Mouse (Mus musculus): ENCODE measurements around the gene Nav1. TPM values are rescaled to one million over a fixed set of nuclear protein-coding genes. Genes with fewer than 3 reads are reported as not detected.
"Not testable (repeated sequence)": the region's sequence is repeated elsewhere in the genome, so short reads cannot be mapped to it uniquely, and the experiment has no call there.

Gene Nav1
- total RNA-seq, 2 experiments from 2014 or later, result 0.47 to 0.79 TPM

- ATAC-seq (replicated peaks; ENCODE audit: low FRiP score, low TSS enrichment, poor library complexity, severe bottlenecking), result no peak
These were observed 103.7 kb downstream of the Nav1 start for GRCm38 (mm10) chr1:135503436-135503835.

GRCm38 (mm10) chr1:135502750-135503149 is 104.3 kb downstream of the Nav1 start:
- no peak for ATAC-seq (replicated peaks; ENCODE audit: low FRiP score, low TSS enrichment, poor library complexity, severe bottlenecking)

GRCm38 (mm10) chr1:135502135-135502534 is 105.0 kb downstream of the Nav1 start:
- no peak for ATAC-seq (replicated peaks; ENCODE audit: low FRiP score, low TSS enrichment, poor library complexity, severe bottlenecking)

GRCm38 (mm10) chr1:135498455-135499358 is 108.4 kb downstream of the Nav1 start:
- ATAC-seq (replicated peaks; ENCODE audit: low FRiP score, low TSS enrichment, poor library complexity, severe bottlenecking), result no peak

- no peak for ATAC-seq (replicated peaks; ENCODE audit: low FRiP score, low TSS enrichment, poor library complexity, severe bottlenecking)
These were observed 112.0 kb downstream of the Nav1 start for GRCm38 (mm10) chr1:135495048-135495447.

GRCm38 (mm10) chr1:135493862-135494261 is 113.2 kb downstream of the Nav1 start:
- no peak for ATAC-seq (replicated peaks; ENCODE audit: low FRiP score, low TSS enrichment, poor library complexity, severe bottlenecking)

- ATAC-seq (replicated peaks; ENCODE audit: low FRiP score, low TSS enrichment, poor library complexity, severe bottlenecking), result no peak
These were observed 114.7 kb downstream of the Nav1 start for GRCm38 (mm10) chr1:135492406-135492805.

GRCm38 (mm10) chr1:135490931-135491666 is 116.0 kb downstream of the Nav1 start:
- ATAC-seq (replicated peaks; ENCODE audit: low FRiP score, low TSS enrichment, poor library complexity, severe bottlenecking), result no peak

- no peak for ATAC-seq (replicated peaks; ENCODE audit: low FRiP score, low TSS enrichment, poor library complexity, severe bottlenecking)
These were observed 118.2 kb downstream of the Nav1 start for GRCm38 (mm10) chr1:135488879-135489278.

GRCm38 (mm10) chr1:135485179-135485578 is 121.9 kb downstream of the Nav1 start:
- ATAC-seq (replicated peaks; ENCODE audit: low FRiP score, low TSS enrichment, poor library complexity, severe bottlenecking), result no peak

- ATAC-seq (replicated peaks; ENCODE audit: low FRiP score, low TSS enrichment, poor library complexity, severe bottlenecking), result not testable (repeated sequence)
These were observed 122.5 kb downstream of the Nav1 start for GRCm38 (mm10) chr1:135484503-135485051.

- no peak for ATAC-seq (replicated peaks; ENCODE audit: low FRiP score, low TSS enrichment, poor library complexity, severe bottlenecking)
These were observed 123.1 kb downstream of the Nav1 start for GRCm38 (mm10) chr1:135483971-135484370.

GRCm38 (mm10) chr1:135482666-135483065 is 124.4 kb downstream of the Nav1 start:
- no peak for ATAC-seq (replicated peaks; ENCODE audit: low FRiP score, low TSS enrichment, poor library complexity, severe bottlenecking)

GRCm38 (mm10) chr1:135481656-135482055 is 125.4 kb downstream of the Nav1 start:
- no peak for ATAC-seq (replicated peaks; ENCODE audit: low FRiP score, low TSS enrichment, poor library complexity, severe bottlenecking)

GRCm38 (mm10) chr1:135480815-135481214 is 126.3 kb downstream of the Nav1 start:
- ATAC-seq (replicated peaks; ENCODE audit: low FRiP score, low TSS enrichment, poor library complexity, severe bottlenecking), result no peak

GRCm38 (mm10) chr1:135475571-135475895 is 131.6 kb downstream of the Nav1 start:
- no peak for ATAC-seq (replicated peaks; ENCODE audit: low FRiP score, low TSS enrichment, poor library complexity, severe bottlenecking)

GRCm38 (mm10) chr1:135474861-135475570 is 132.1 kb downstream of the Nav1 start:
- ATAC-seq (replicated peaks; ENCODE audit: low FRiP score, low TSS enrichment, poor library complexity, severe bottlenecking), result no peak

GRCm38 (mm10) chr1:135472536-135472935 is 134.6 kb downstream of the Nav1 start:
- no peak for ATAC-seq (replicated peaks; ENCODE audit: low FRiP score, low TSS enrichment, poor library complexity, severe bottlenecking)

- no peak for ATAC-seq (replicated peaks; ENCODE audit: low FRiP score, low TSS enrichment, poor library complexity, severe bottlenecking)
These were observed 135.4 kb downstream of the Nav1 start for GRCm38 (mm10) chr1:135471742-135472141.

- no peak for ATAC-seq (replicated peaks; ENCODE audit: low FRiP score, low TSS enrichment, poor library complexity, severe bottlenecking)
These were observed 136.5 kb downstream of the Nav1 start for GRCm38 (mm10) chr1:135470546-135470945.

Data from megakaryocyte-erythroid progenitor cell, adult 5-6 weeks (primary cell).